Mouse (Mus musculus) stomach, postnatal 0 days (tissue): ENCODE results near the gene C2.

ENCODE experiments used
- CTCF ChIP-seq: IDR thresholded peaks from 2 replicates; pipeline ENCODE4 v1.5.1; 2016; ENCODE audit warnings: antibody characterized with exemption, low read depth, mild to moderate bottlenecking, moderate library complexity
- EP300 ChIP-seq: optimal IDR thresholded peaks from 2 replicates; pipeline ENCODE3; 2016; ENCODE audit warnings: antibody characterized with exemption

DNA sequence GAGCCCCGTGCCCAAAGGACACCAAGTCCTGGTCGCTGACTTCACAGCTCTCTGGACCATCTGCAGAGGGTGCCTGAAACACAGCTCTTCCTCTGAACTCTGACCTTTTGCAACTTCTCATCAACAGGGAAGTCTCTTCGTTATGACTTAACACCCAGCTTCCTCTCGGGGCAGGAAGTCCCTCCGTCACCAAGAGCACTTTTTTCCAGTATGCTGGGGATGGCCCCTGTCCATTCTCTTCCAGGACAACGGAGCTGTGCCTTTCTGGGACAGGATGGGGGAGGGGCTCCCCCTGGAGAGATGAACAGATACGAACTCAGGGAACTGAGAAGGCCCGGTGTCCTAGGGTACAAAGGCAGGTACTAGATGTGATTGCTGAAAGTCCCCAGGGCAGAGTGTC lies 36.8 kb upstream of the C2 start:
- TF ChIP-seq EP300 (no peak), CTCF (no peak)
